Mouse (Mus musculus) spleen, adult 2 months (tissue): ENCODE measurements at regions not wholly inside any gene's neighbourhood (a gene's known extent, or its start where the extent isn't known, plus 50 kb on each side); places are given as distances from the start of the nearest gene placed in this dataset.

Source experiments
- DNase-seq, 2 experiments: peaks; one replicate each; pipeline versions ENCODE4 v3.0.0 to v3.0.0-alpha.2; 2012 to 2021; ENCODE audit warnings: low spot score in 2 of 2, low read depth in 1 of 2
- H3K27ac ChIP-seq: fragments of 200-500 bp; 2 replicates; pipeline ENCODE4 v1.5.1; 2012; ENCODE audit warnings: low read length, inconsistent platforms; ENCODE audit not compliant: insufficient read depth
- H3K27me3 ChIP-seq: fragments of 200-500 bp; 2 replicates; pipeline ENCODE4 v1.6.1; 2012; ENCODE audit warnings: mild to moderate bottlenecking, moderate library complexity, low read length, inconsistent platforms; ENCODE audit not compliant: control insufficient read depth, insufficient read depth
- H3K36me3 ChIP-seq: fragments of 200-500 bp; 2 replicates; pipeline ENCODE4 v1.6.1; 2012; ENCODE audit warnings: mild to moderate bottlenecking, low read length, inconsistent platforms; ENCODE audit not compliant: control insufficient read depth, insufficient read depth
- H3K4me1 ChIP-seq: fragments of 200-500 bp; 2 replicates; pipeline ENCODE4 v1.6.1; 2011; ENCODE audit warnings: inconsistent platforms; ENCODE audit not compliant: control insufficient read depth, insufficient read depth, insufficient read length
- H3K4me3 ChIP-seq: fragments of 200-500 bp; 2 replicates; pipeline ENCODE4 v1.5.1; 2011; ENCODE audit warnings: mild to moderate bottlenecking, inconsistent platforms; ENCODE audit not compliant: insufficient read depth, insufficient read length; ENCODE audit errors: extremely low read depth
- CTCF ChIP-seq: fragments of 200-500 bp; IDR thresholded peaks from 2 replicates; pipeline ENCODE4 v1.5.1; 2011; ENCODE audit warnings: mild to moderate bottlenecking, inconsistent platforms; ENCODE audit not compliant: insufficient read depth, insufficient read length, insufficient replicate concordance; ENCODE audit errors: extremely low read depth
- POLR2A ChIP-seq: fragments of 200-500 bp; IDR thresholded peaks from 2 replicates; pipeline ENCODE4 v1.6.1; 2011; ENCODE audit warnings: low read depth, low read length, inconsistent platforms
- WGBS: fragments of 180-500 bp; shearing (Covaris S2); methylation state at CpG from one replicate; pipeline ENCODE4 v1.1.7; 2018; 5-methylcytosine and 5-hydroxymethylcytosine counted together

DNA sequence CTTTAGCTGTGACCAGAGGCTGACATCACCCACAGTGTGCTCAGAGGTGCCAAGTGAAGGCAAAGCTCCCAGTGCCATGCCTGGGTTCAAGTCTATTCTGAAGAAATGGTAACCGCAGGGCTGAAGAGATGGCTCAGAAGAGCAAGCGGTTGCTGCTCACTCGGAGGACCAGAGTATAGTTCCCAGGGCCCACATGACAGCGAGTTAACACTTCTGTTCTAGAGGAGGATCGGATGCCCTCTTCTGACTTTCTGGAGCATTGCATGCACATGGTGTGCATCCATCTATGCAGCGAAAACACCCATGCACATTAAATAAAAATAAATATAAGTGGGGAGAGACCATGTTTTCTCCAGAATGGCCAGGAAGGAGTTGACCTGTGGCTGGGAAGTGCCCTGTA is 209.5 kb downstream of the Sorl1 start:
- TF ChIP-seq POLR2A = no peak
- no peak for TF ChIP-seq CTCF
- Histone ChIP-seq H3K27ac (no peak overlapping the region), H3K36me3 (no peaks in the 10 kb centered on the region), H3K27me3 (no peaks in the 10 kb centered on the region), H3K4me1 (no peaks in the 10 kb centered on the region), H3K4me3 (no peak overlapping the region)
- WGBS = 97% methylated on average over 6 of the region's 6 CpGs
- no peak for DNase-seq

GRCm38 (mm10) chr9:41913911-41914310 is 210.2 kb downstream of the Sorl1 start:
- no peak for DNase-seq
- no peaks in the 10 kb centered on the region for H3K36me3 ChIP-seq
- TF ChIP-seq POLR2A (no peak), CTCF (no peak)
- no peak overlapping the region for H3K4me3 ChIP-seq
- no peak overlapping the region for H3K27ac ChIP-seq
- 80% methylated on average over 3 of the region's 3 CpGs for WGBS
- H3K4me1 ChIP-seq = no peaks in the 10 kb centered on the region
- no peaks in the 10 kb centered on the region for H3K27me3 ChIP-seq

DNA sequence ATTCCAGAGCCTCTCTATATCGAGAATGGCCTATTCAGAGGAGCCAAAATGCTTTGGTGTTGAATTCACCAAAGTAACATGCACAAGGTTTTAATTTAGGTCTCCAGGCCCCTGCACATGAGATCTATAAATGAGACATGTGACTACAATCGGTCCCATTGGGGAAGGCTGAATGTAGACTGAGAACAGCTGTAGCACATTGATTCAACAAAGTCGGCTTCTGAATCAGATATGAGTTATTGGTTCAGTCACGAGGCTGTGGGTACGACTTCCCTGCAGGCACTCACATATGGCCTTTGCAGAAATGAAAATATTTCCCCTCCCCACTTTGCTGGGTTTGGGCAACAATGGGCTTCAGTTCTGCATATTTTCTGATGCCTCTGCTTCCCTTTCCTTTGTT is 211.6 kb downstream of the Sorl1 start:
- no peaks in the 10 kb centered on the region for H3K36me3 ChIP-seq
- TF ChIP-seq POLR2A (no peak), CTCF (no peak)
- DNase-seq = no peak
- H3K4me1 ChIP-seq = no peaks in the 10 kb centered on the region
- H3K4me3 ChIP-seq = no peak overlapping the region
- 67% methylated on average over 5 of the region's 5 CpGs for WGBS
- no peaks in the 10 kb centered on the region for H3K27me3 ChIP-seq
- no peak overlapping the region for H3K27ac ChIP-seq

DNA sequence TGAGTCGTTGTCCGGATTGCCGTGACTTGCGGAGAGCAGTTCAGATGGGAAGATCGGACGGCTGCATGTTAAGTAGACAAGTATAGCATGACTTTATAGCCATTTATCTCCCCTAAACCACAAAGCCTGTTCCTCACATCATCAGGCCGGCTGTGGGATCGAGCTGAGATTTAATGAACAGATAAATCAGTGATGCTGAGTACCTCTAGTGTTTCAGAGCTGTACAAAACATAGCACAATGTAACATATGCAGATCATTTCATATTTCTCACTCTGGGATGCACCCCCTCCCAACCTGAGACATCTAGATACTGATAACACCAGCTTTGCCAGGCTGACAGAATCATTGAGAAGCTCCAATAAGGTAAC is 223.5 kb downstream of the Sorl1 start:
- no peak for TF ChIP-seq POLR2A
- no peak for TF ChIP-seq CTCF
- no peaks in the 10 kb centered on the region for H3K36me3 ChIP-seq
- no peak overlapping the region for H3K4me3 ChIP-seq
- DNase-seq = no peak
- no peaks in the 10 kb centered on the region for H3K27me3 ChIP-seq
- H3K4me1 ChIP-seq = no peaks in the 10 kb centered on the region
- WGBS = 92% methylated on average over 8 of the region's 8 CpGs
- H3K27ac ChIP-seq = no peak overlapping the region

DNA sequence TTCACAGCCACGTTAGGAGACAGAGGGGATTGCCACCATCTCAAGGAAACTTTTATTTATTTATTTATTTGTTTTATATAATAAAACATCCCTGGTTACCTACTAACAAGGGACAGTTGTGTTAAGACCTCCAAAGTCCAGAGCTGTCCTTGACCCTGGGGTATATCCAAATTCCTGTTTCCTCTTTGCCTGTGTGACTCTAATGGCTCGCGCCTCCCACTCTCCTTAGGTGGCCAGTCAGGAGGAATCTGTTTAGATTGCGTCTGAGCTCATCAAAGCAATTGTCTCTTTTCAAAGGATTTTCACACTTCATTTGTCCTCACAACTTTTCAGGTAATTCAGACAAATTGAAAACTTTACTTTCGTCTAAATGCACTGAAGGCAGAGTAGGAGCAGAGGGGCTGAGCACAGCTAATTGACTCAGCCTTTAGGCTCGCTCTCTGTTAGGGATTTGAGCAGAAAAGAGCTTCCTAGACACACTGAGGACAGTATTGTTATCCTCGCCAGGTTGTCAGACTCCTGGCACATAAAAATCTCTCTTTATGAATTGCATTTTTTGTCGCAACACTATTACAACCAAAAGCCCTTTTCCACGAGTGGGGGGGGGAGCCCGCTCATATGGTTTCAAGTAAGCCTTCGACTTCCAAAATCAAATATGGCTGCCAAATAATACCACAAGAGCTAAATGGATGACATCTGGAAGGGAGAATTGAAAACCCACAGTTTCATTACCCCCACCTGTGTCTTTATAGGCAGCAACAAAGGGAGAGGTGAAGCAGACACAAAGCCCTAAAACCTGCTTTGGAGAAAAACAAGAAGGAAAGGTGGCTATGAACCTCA is 224.1 kb downstream of the Sorl1 start:
- no peak overlapping the region for H3K4me3 ChIP-seq
- no peak for DNase-seq
- no peaks in the 10 kb centered on the region for H3K4me1 ChIP-seq
- H3K27ac ChIP-seq = no peak overlapping the region
- TF ChIP-seq POLR2A (no peak), CTCF (no peak)
- WGBS = 81% methylated on average over 11 of the region's 11 CpGs
- no peaks in the 10 kb centered on the region for H3K36me3 ChIP-seq
- H3K27me3 ChIP-seq = no peaks in the 10 kb centered on the region

DNA sequence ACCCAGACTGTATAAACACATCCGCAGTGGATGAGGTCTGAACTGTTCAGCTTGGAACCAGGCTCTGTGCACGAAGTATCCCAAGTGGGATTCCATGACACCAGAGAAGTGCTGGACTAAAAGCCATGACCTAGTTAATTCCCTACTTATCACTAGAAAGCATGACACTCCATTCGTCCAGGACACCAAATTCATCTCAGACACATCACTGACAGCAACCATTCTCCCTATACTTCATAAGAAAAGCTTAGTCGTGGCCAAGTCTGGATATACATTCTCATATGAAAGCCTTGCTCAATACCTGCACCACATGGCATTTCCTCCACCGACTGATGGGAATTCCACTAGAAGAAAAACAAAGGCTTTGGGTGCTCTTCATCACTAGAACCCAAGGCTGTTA is 229.0 kb downstream of the Sorl1 start:
- Histone ChIP-seq H3K4me1 (no peaks in the 10 kb centered on the region), H3K4me3 (no peak overlapping the region), H3K27ac (no peak overlapping the region), H3K27me3 (no peaks in the 10 kb centered on the region), H3K36me3 (no peaks in the 10 kb centered on the region)
- TF ChIP-seq CTCF = no peak
- no peak for TF ChIP-seq POLR2A
- 87% methylated on average over 5 of the region's 5 CpGs for WGBS
- no peak for DNase-seq

DNA sequence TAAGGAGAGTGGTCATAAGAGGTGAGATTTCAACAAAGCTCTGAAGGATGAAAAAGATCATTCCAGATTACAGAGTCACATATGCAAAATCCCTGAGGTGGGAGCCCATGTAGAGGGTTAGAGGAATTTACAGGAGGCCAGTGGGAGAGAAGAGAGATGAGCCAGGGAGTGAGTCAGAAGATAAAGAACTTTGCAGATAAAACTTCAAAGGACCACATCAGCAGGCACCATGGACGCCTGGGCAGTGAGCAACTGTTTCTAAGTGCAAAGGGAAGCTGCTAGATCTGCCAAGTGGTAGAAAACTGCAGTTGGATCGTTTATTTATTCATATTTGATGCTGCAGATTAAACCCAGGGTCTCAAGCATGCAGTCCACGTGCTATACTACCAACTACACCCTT is 231.3 kb downstream of the Sorl1 start:
- Histone ChIP-seq H3K4me1 (no peaks in the 10 kb centered on the region), H3K4me3 (no peak overlapping the region), H3K27me3 (no peaks in the 10 kb centered on the region; the same call in 1 of the 2 replicates), H3K27ac (no peak overlapping the region), H3K36me3 (no peaks in the 10 kb centered on the region)
- DNase-seq = no peak
- 49% methylated on average over 3 of the region's 3 CpGs for WGBS
- no peak for TF ChIP-seq CTCF
- TF ChIP-seq POLR2A = no peak
